ENCODE assay signal across 11 mouse cellular contexts in genomic region chr4:145104917-145105316, GRCm38 (mm10).
A peak's percentile ranks its signal among the peaks of the same experiment; 100 is the strongest.
DNase-seq lines count a peak whose midpoint lies in the region; ATAC-seq lines count a peak whose summit lies in the region.
"Had no signal": no experiment of that assay in that cellular context is flagged by ENCODE, and none has a peak within 500 bp of the region (broad histone marks: within the 10 kb centered on the region; RNA-seq: fewer than 3 reads in every experiment).

No protein-coding gene starts in this region.

- H3K4me3 ChIP-seq in embryonic facial prominence, embryonic 13.5 days: no peak overlapping the region
- no peak overlapping the region for H3K4me3 ChIP-seq in intestine, embryonic 15.5 days (replicated peaks)

- peak overlapping the region; percentile 72 for H3K27ac ChIP-seq in embryonic facial prominence, embryonic 13.5 days
- 0 out of 2 replicates have a peak overlapping the region, but pooled peaks have one; percentile 4 for H3K27ac ChIP-seq in intestine, embryonic 15.5 days

- no peak overlapping the region for H3K4me2 ChIP-seq in embryonic facial prominence, embryonic 13.5 days
- H3K4me2 ChIP-seq in intestine, embryonic 15.5 days (replicated peaks): no peak overlapping the region

- DNase-seq in kidney, postnatal 4 days: peak; percentile 20 to 40
- DNase-seq in kidney, adult 11 months: no peak
- peak; percentile 24 for DNase-seq in right cerebral cortex, postnatal 25 days
- DNase-seq in B cell, adult 2 months: no peak
- DNase-seq in cerebellum, postnatal 10 days: no peak
- DNase-seq: heart, postnatal 10 days; lung, postnatal 10 days; thymus, postnatal 14 days had no signal

- H3K9ac ChIP-seq in embryonic facial prominence, embryonic 13.5 days: no peak overlapping the region
- no peak overlapping the region for H3K9ac ChIP-seq in intestine, embryonic 15.5 days

- H3K36me3 ChIP-seq in embryonic facial prominence, embryonic 13.5 days: peaks cover 80% of the 10 kb centered on the region
- H3K36me3 ChIP-seq in intestine, embryonic 15.5 days: peaks cover 4% of the 10 kb centered on the region; the same call in 1 of the 2 replicates

- 46% methylated on average over 2 of the region's 2 CpGs for WGBS in embryonic facial prominence, embryonic 13.5 days
- 65% methylated on average over 2 of the region's 2 CpGs for WGBS in intestine, embryonic 15.5 days

- peak; percentile 46; the same call in 1 of the 2 replicates for ATAC-seq in embryonic facial prominence, embryonic 13.5 days (ENCODE audit: insufficient number of reproducible peaks, insufficient read depth, low FRiP score, low TSS enrichment, low read depth)
- peak; percentile 47; the same call in 1 of the 2 replicates for ATAC-seq in intestine, embryonic 15.5 days
- ATAC-seq in megakaryocyte, adult 5-6 weeks (ENCODE audit: poor library complexity, severe bottlenecking): no peak

- no peaks in the 10 kb centered on the region for H3K27me3 ChIP-seq in embryonic facial prominence, embryonic 13.5 days
- H3K27me3 ChIP-seq in intestine, embryonic 15.5 days (replicated peaks): no peaks in the 10 kb centered on the region

- H3K9me3 ChIP-seq in embryonic facial prominence, embryonic 13.5 days: no peaks in the 10 kb centered on the region
- no peaks in the 10 kb centered on the region for H3K9me3 ChIP-seq in intestine, embryonic 15.5 days

- H3K4me1 ChIP-seq in embryonic facial prominence, embryonic 13.5 days: peaks cover 15% of the 10 kb centered on the region
- no peaks in the 10 kb centered on the region for H3K4me1 ChIP-seq in intestine, embryonic 15.5 days (replicated peaks)

Comparison
In these comparisons a context has a peak if more than half of its experiments do, and no peak if none do; other contexts are left out.
1. DNase-seq: peak in kidney, postnatal 4 days (2 of 2) and right cerebral cortex, postnatal 25 days (single experiment); none in kidney, adult 11 months (single experiment), B cell, adult 2 months (0 of 2) and cerebellum, postnatal 10 days (0 of 2).